Mouse (Mus musculus) kidney, postnatal 25 days (tissue): ENCODE measurements around the gene U2af1.

Source experiments
- DNase-seq, 2 experiments: peaks; one replicate each; pipeline ENCODE4 v3.0.0; 2021; ENCODE audit warnings: mixed read lengths in 2 of 2

U2af1 gene

GRCm38 (mm10) chr17:31658468-31659185 is at the start of gene U2af1:
U2af1 (minus strand) TSS chr17:31658892.
- peak; percentile 98 for DNase-seq

- no peak for DNase-seq
Measured at GRCm38 (mm10) chr17:31705271-31706020, 46.8 kb upstream of the U2af1 start.

- peak; percentile 24 to 77 for DNase-seq
Measured at GRCm38 (mm10) chr17:31703276-31703980, 44.7 kb upstream of the U2af1 start.

GRCm38 (mm10) chr17:31698347-31698746 is 39.7 kb upstream of the U2af1 start:
- no peak for DNase-seq

GRCm38 (mm10) chr17:31695356-31695755 is 36.7 kb upstream of the U2af1 start:
- peak; percentile 56 to 81 for DNase-seq

- DNase-seq, result peak; percentile 36 to 63
Measured at GRCm38 (mm10) chr17:31694949-31695348, 36.3 kb upstream of the U2af1 start.

- no peak for DNase-seq
Measured at GRCm38 (mm10) chr17:31694023-31694376, 35.3 kb upstream of the U2af1 start.

GRCm38 (mm10) chr17:31693330-31694022 is 34.8 kb upstream of the U2af1 start:
- peak; percentile 84 to 87 for DNase-seq

GRCm38 (mm10) chr17:31692918-31693317 is 34.2 kb upstream of the U2af1 start:
- no peak for DNase-seq

GRCm38 (mm10) chr17:31689606-31690005 is 30.9 kb upstream of the U2af1 start:
- no peak for DNase-seq

- peak; percentile 44 to 71 for DNase-seq
Measured at GRCm38 (mm10) chr17:31688112-31688511, 29.4 kb upstream of the U2af1 start.

GRCm38 (mm10) chr17:31686225-31686564 is 27.5 kb upstream of the U2af1 start:
- peak; percentile 25 to 64 for DNase-seq

GRCm38 (mm10) chr17:31685514-31686224 is 27.0 kb upstream of the U2af1 start:
- peak; percentile 91 to 92 for DNase-seq

GRCm38 (mm10) chr17:31680450-31680849 is 21.8 kb upstream of the U2af1 start:
- DNase-seq, result no peak

GRCm38 (mm10) chr17:31677507-31677906 is 18.8 kb upstream of the U2af1 start, which contains the start of gene Cryaa:
Cryaa (plus strand) TSS chr17:31677807.
- DNase-seq, result no peak

- DNase-seq, result no peak
Measured at GRCm38 (mm10) chr17:31674426-31674825, 15.7 kb upstream of the U2af1 start.

- DNase-seq, result no peak
Measured at GRCm38 (mm10) chr17:31672279-31672678, 13.6 kb upstream of the U2af1 start.

GRCm38 (mm10) chr17:31671698-31672097 is 13.0 kb upstream of the U2af1 start:
- DNase-seq, result no peak

GRCm38 (mm10) chr17:31670163-31670562 is 11.5 kb upstream of the U2af1 start:
- DNase-seq, result no peak

GRCm38 (mm10) chr17:31668306-31668705 is 9.6 kb upstream of the U2af1 start:
- no peak for DNase-seq

- DNase-seq, result peak; percentile 91 to 92
Measured at GRCm38 (mm10) chr17:31664760-31665159, 6.1 kb upstream of the U2af1 start.

- peak in 1 of 2 experiments; percentile 16 for DNase-seq
Measured at GRCm38 (mm10) chr17:31662855-31663254, 4.2 kb upstream of the U2af1 start.
